Mouse (Mus musculus) hindbrain, postnatal 0 days (tissue): ENCODE measurements at regions not wholly inside any gene's neighbourhood (a gene's known extent, or its start where the extent isn't known, plus 50 kb on each side); places are given as distances from the start of the nearest gene placed in this dataset.

Experiments used
- ATAC-seq: fragments of 200-750 bp; cut with Nextera tagmentation; 2 replicates; pipeline ENCODE4 v1.8.0; 2017; ENCODE audit warnings: mild to moderate bottlenecking, moderate TSS enrichment, moderate library complexity
- DNase-seq: peaks from one replicate; pipeline ENCODE4 v3.0.0-alpha.2; 2015; ENCODE audit warnings: low spot score
- H3K27ac ChIP-seq: fragments of 300-500 bp; sonication (generic); 2 replicates; pipeline ENCODE4 v1.5.1; 2014; ENCODE audit warnings: mild to moderate bottlenecking
- H3K27me3 ChIP-seq: fragments of 300-500 bp; sonication (generic); 2 replicates; pipeline ENCODE4 v1.6.1; 2014; ENCODE audit warnings: low read length, mixed read lengths; ENCODE audit not compliant: insufficient read depth
- H3K36me3 ChIP-seq: fragments of 300-500 bp; sonication (generic); 2 replicates; pipeline ENCODE4 v1.6.1; 2014; ENCODE audit warnings: low read length, mixed read lengths; ENCODE audit not compliant: insufficient read depth
- H3K4me1 ChIP-seq: fragments of 300-500 bp; sonication (generic); 2 replicates; pipeline ENCODE4 v1.6.1; 2014; ENCODE audit warnings: antibody characterized with exemption, low read length, mixed read lengths; ENCODE audit not compliant: insufficient read depth
- H3K4me2 ChIP-seq: fragments of 300-500 bp; sonication (generic); 2 replicates; pipeline ENCODE4 v1.6.1; 2014; ENCODE audit warnings: low read depth, mild to moderate bottlenecking, low read length, moderate library complexity, mixed read lengths
- H3K4me3 ChIP-seq: fragments of 300-500 bp; sonication (generic); 2 replicates; pipeline ENCODE4 v1.5.1; 2014; ENCODE audit warnings: low read length
- H3K9ac ChIP-seq: fragments of 300-500 bp; sonication (generic); replicated peaks from 2 replicates; pipeline ENCODE4 v1.6.1; 2014; ENCODE audit warnings: mild to moderate bottlenecking, low read length, moderate library complexity, mixed read lengths
- H3K9me3 ChIP-seq: fragments of 300-500 bp; sonication (generic); 2 replicates; pipeline ENCODE4 v1.6.1; 2016; ENCODE audit warnings: low read length, mixed read lengths
- CTCF ChIP-seq: IDR thresholded peaks from 2 replicates; pipeline ENCODE4 v1.5.1; 2016; ENCODE audit warnings: antibody characterized with exemption, control low read depth, low read depth
- WGBS: fragments of 180-500 bp; shearing (Covaris S2); extraction: QIAGEN DNeasy Blood & Tissue Kit; methylation state at CpG from one replicate; pipeline ENCODE4 v1.1.7; 2014; 5-methylcytosine and 5-hydroxymethylcytosine counted together

- 86% methylated on average over 4 of the region's 4 CpGs for WGBS
- ATAC-seq, result no peak
- DNase-seq, result no peak
Measured at GRCm38 (mm10) chr3:38139387-38139786, 345.3 kb downstream of the Ankrd50 start.

DNA sequence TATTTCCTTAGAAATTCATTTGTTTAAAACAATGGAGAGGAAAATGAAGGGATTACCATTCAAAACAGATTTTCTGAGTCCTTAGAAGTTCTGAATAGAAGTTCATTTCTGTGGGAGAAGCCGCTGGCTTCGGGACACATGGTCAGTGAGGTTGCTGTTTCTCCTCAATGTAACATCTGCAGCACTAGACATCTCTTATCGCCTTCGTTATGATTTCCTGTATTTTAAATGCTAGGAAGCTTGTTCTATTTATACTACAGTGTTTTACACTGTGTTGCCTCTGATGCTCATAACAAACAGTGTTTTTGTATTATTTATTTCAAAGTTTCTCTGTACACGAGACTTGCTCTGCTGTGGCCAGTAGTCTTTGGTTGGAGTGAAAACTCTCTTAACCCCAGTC lies 346.6 kb downstream of the Ankrd50 start:
- 0 out of 2 replicates have a peak, but pooled peaks cover 4% of the 10 kb centered on the region for H3K4me1 ChIP-seq
- H3K9me3 ChIP-seq, result no peaks in the 10 kb centered on the region
- H3K27me3 ChIP-seq, result no peaks in the 10 kb centered on the region
- no peak overlapping the region for H3K9ac ChIP-seq
- H3K27ac ChIP-seq, result no peak overlapping the region
- H3K36me3 ChIP-seq, result no peaks in the 10 kb centered on the region
- ATAC-seq, result no peak
- H3K4me2 ChIP-seq, result no peak overlapping the region
- no peak overlapping the region for H3K4me3 ChIP-seq
- TF ChIP-seq CTCF, result no peak
- WGBS, result 58% methylated on average over 5 of the region's 5 CpGs
- no peak for DNase-seq

More at GRCm38 (mm10) chr3:38139387-38139786, 345.3 kb downstream of the Ankrd50 start:
- no peaks in the 10 kb centered on the region for H3K27me3 ChIP-seq
- no peak for TF ChIP-seq CTCF
- H3K4me1 ChIP-seq, result peaks cover 10% of the 10 kb centered on the region; the same call in 1 of the 2 replicates
- H3K4me2 ChIP-seq, result no peak overlapping the region
- H3K27ac ChIP-seq, result no peak overlapping the region
- no peak overlapping the region for H3K9ac ChIP-seq
- no peaks in the 10 kb centered on the region for H3K9me3 ChIP-seq
- H3K36me3 ChIP-seq, result no peaks in the 10 kb centered on the region
- H3K4me3 ChIP-seq, result no peak overlapping the region

- no peak overlapping the region for H3K27ac ChIP-seq
- DNase-seq (peak; percentile 70), ATAC-seq (peak; percentile 88)
- no peak overlapping the region for H3K4me2 ChIP-seq
- H3K36me3 ChIP-seq, result no peaks in the 10 kb centered on the region
- H3K9ac ChIP-seq, result no peak overlapping the region
- no peak for TF ChIP-seq CTCF
- no peaks in the 10 kb centered on the region for H3K27me3 ChIP-seq
- 33% methylated on average over 10 of the region's 10 CpGs for WGBS
- no peaks in the 10 kb centered on the region for H3K4me1 ChIP-seq
- no peaks in the 10 kb centered on the region for H3K9me3 ChIP-seq
- H3K4me3 ChIP-seq, result no peak overlapping the region
Measured at GRCm38 (mm10) chr3:38135808-38136214, 348.8 kb downstream of the Ankrd50 start.

DNA sequence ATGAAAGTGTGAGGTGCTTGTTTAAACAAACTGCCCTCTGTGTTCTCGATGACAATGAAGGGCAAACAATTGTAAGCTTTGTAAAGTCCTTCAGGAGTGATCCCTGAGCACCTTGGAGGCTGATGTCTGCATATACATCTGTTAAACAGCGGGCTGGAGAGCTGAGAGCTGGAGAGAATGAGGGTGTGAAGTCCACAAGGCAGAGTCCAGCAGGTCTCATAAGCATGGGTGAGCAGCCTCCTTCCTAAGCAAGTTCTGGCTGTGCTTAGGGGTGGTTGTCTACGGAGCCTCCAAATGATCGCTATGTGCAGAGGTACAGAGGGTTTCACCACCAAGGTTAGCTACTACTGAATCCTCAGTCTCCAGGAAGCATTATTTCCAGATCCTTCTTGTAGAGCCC lies 350.2 kb downstream of the Ankrd50 start:
- Histone ChIP-seq H3K4me2 (no peak overlapping the region), H3K4me3 (no peak overlapping the region), H3K4me1 (no peaks in the 10 kb centered on the region), H3K27ac (no peak overlapping the region), H3K9ac (no peak overlapping the region), H3K9me3 (no peaks in the 10 kb centered on the region), H3K36me3 (no peaks in the 10 kb centered on the region), H3K27me3 (no peaks in the 10 kb centered on the region)
- WGBS, result 89% methylated on average over 4 of the region's 4 CpGs
- ATAC-seq (no peak), DNase-seq (no peak)
- TF ChIP-seq CTCF, result no peak

DNA sequence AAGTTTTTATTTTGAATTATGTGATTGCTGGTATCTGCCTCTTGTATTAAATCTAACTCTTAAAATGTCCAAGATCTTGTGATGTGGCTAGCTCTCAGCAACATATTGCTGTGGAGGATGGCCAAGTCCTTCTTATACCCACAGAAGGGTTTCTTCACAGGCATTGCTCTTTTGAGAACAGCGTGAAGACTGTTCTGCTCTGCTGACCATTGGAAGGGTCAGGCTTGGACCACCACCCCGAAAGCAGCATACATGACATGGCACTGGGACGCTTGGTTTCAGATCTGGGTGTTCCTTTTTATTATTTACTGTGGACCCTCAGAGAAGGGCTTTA lies 352.8 kb downstream of the Ankrd50 start:
- no peaks in the 10 kb centered on the region for H3K27me3 ChIP-seq
- H3K4me3 ChIP-seq, result no peak overlapping the region
- H3K36me3 ChIP-seq, result no peaks in the 10 kb centered on the region
- TF ChIP-seq CTCF, result no peak
- ATAC-seq (no peak), DNase-seq (no peak)
- WGBS, result 93% methylated on average over 3 of the region's 3 CpGs
- no peak overlapping the region for H3K4me2 ChIP-seq
- no peaks in the 10 kb centered on the region for H3K9me3 ChIP-seq
- no peak overlapping the region for H3K27ac ChIP-seq
- H3K9ac ChIP-seq, result no peak overlapping the region
- no peaks in the 10 kb centered on the region for H3K4me1 ChIP-seq

- DNase-seq (no peak), ATAC-seq (no peak)
- no peaks in the 10 kb centered on the region for H3K4me1 ChIP-seq
- H3K9ac ChIP-seq, result no peak overlapping the region
- H3K36me3 ChIP-seq, result no peaks in the 10 kb centered on the region
- no peak overlapping the region for H3K4me2 ChIP-seq
- TF ChIP-seq CTCF, result no peak
- no peak overlapping the region for H3K27ac ChIP-seq
- no peaks in the 10 kb centered on the region for H3K27me3 ChIP-seq
- no peaks in the 10 kb centered on the region for H3K9me3 ChIP-seq
- H3K4me3 ChIP-seq, result no peak overlapping the region
- WGBS, result 90% methylated on average over 12 of the region's 12 CpGs
Measured at GRCm38 (mm10) chr3:38131176-38131886, 353.3 kb downstream of the Ankrd50 start.

DNA sequence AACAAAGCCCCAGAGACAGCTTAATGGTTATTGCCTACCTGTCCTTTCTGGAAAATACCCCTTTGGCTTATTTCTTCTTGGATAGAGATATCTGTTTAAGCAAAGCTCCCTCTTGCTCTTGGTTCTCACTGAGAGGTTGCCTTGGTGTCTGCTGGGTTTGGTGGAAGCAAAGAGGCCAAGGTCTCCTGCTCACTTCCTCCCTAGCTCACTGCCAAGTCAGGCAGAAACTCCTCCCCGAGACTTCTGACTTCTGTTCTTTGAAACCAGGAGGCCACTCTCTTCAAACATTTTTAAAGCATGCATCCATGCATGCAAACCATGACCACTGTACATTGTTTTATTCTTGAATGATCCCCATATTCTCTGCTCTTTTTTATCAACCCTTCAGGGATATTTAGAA lies 354.6 kb downstream of the Ankrd50 start:
- Histone ChIP-seq H3K36me3 (no peaks in the 10 kb centered on the region), H3K4me2 (no peak overlapping the region), H3K4me3 (no peak overlapping the region), H3K27me3 (no peaks in the 10 kb centered on the region), H3K4me1 (no peaks in the 10 kb centered on the region), H3K9ac (no peak overlapping the region), H3K27ac (no peak overlapping the region), H3K9me3 (0 out of 2 replicates have a peak, but pooled peaks cover 2% of the 10 kb centered on the region)
- TF ChIP-seq CTCF, result no peak
- WGBS, result 23% methylated on average over 1 of the region's 1 CpGs
- no peak for ATAC-seq
- no peak for DNase-seq
